Mouse (Mus musculus) naive thymus-derived CD4-positive, alpha-beta T cell, adult 2 months (primary cell): ENCODE results near the gene Slc19a1.
A peak's percentile ranks its signal among the peaks of the same experiment; 100 is the strongest.

Source experiments
- DNase-seq: peaks from one replicate; pipeline ENCODE4 v3.0.0-alpha.2; 2011; ENCODE audit warnings: low read depth

The Slc19a1 gene

DNA sequence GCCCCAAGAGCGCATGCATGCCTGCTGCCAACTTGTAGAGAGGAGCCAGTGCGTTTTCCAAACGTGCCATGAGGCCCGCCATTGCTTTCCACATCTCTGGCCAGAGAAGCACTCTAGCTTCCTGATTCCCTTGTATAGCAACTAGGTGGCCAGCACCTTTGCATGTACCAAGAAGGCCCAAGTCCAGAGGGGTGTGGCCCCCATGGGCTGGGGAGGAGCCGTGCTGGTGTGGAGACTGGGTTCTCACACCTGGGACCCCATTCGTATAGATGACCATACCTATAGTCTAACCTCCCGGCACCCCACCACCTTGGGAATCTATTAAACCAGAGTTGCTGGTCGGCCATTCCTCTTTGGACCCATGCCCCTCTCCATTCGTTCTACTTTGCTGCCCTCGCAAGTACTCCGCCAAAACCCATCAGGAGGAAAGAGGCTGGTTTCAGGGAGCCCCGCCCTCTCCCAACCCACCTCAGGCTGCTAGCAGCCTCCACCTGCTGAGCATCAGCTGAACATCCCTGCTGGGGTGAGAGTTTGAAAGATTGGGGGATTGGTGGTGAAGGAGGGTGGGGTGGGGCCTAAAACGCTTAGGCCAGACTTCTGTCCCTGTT is at the start of gene Slc19a1:
Gene Slc19a1, plus strand, starts transcription at position 474 of the 608 bp plus-strand sequence.
- DNase-seq, result peak; percentile 7

DNA sequence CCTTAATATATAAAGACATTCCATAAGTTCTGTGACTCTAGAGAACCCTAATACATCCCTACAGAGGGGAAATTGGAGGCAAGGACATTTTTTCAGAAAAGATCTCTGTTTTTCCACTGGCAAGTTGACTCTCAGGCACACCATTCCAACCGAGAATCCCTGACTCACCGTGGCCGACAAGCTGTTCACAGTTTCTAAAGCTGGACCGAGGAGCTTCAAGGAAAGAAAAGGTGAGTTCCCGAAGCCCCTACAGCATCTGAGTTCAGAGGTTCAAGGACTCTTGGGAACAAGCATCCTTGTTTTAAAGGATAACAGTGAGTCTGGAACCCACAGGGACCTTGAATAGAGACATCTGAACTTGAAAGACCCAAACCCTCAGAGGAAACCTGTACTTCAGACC is 43.5 kb upstream of the Slc19a1 start:
- DNase-seq, result no peak

DNA sequence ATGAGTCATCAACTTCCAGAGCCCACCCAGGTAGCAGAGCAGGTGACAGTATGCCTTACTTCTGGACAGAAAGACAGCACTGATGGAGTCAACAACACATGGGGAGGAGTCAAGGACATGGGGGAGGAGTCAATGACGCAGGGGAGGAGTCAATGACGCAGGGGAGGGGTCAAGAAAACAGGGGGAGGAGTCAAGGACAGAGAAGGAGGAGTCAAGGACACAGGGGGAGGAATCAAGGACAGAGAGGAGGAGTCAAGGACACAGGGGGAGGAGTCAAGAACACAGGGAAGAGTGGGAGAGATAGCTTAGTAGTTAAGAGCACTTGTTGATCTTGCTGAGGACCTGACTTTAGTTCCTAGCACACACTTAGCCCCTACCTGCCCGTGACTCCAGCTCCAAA is 39.6 kb upstream of the Slc19a1 start:
- no peak for DNase-seq

DNA sequence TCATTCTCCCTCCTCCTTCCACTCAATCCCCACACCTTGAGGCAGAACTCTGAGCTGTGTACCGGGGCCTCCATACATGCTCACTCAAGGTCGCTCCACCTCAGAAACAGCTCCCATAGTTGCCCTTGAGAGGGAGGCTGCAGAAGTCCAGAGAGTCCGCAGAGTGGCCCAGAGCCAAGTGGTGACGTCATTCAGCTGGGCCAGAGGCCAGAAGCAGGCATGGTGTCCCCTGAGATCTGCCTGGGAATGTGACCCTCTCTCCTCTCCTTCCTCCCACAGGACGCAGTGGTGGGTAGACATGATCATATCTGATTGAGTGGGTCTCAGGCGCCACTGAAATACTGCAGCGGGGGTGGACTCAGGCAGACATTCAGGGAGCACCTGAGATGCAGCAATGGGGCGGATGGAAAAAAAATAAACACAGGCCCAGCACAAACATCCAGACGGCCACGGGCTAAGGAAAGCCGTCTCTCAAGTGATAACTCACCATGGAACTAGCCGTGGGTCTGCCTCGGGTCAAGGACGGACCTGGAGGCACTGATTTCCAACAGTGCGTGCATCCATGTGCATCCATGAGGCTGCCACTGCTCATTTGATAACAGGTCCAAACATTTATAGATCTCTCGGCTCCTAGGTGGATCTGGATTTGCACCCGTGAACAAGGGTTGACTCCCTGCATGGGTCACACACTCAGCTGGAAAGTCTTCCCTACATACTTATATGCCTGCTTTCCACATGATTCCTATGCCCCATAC is 34.1 kb upstream of the Slc19a1 start:
- no peak for DNase-seq

DNA sequence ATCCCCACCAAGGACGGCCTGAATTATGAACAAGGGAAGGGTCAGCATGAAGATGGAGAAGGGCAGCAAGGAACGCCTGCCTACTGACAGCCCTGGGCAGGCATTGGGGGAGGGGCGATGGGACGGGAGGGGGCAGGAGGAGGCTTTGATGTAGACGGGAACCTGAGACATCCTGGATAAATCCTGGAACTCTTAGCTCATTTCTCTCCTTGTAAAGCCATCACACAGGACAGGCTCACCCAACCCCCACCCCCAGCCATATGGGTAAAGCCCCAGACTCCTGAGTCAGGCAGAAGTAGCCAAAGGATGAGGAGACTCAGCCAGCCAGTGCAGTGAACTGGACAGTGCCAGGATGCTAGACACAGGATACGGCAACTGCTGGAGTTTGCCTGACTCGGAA is 27.1 kb upstream of the Slc19a1 start:
- no peak for DNase-seq

DNA sequence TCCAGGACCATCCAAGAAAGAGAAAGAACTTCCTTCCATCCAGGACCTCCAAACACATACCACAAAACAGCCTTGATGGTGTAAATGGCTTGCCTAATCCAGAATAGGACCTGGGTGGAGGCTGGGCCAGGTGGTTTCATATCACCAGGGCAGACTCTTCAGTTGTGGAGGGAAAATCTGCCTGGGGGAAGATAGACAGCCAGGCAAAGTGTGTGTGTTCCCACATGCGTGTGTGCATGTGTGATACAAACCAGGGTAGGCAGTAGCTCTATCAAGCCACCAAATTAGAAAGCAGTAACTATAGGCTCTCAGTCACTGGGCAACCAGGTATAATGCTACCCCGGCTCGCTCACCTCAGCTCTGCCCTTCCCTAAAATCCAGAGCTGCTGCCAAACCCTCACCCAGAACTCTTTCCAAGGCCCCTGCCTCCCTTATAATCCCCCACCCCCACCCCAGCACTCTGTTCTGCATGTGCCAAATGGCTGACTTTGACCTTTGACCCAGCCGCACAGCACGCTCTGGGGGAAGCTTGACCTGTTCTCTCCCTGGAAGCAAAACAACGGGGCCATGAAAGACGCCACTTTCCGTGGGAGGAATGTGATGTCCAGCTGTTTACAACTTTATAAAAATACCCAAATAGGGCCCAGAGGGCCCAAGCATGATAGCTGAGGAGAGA is 24.5 kb upstream of the Slc19a1 start:
- no peak for DNase-seq

- DNase-seq, result no peak
These were observed 23.9 kb upstream of the Slc19a1 start for GRCm38 (mm10) chr10:77008109-77008561.

DNA sequence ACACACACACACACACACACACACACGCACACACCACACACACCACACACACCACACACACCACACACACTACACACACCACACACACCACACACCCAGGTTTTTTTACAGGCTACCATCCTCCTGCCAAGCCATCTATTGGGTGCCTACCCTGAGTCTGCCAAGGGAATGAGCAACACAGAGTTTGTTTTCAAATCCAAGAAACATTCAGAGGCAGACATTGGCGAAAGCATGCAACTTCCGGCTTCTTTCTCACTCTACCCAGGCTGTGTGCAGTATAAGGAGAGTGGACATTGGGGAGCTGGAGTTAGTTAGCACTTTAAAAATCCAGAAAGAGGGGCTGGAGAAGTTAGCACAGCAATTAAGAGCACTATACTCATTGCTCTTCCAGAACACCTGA is 23.3 kb upstream of the Slc19a1 start:
- no peak for DNase-seq

GRCm38 (mm10) chr10:77011681-77012080 is 20.4 kb upstream of the Slc19a1 start:
- no peak for DNase-seq

DNA sequence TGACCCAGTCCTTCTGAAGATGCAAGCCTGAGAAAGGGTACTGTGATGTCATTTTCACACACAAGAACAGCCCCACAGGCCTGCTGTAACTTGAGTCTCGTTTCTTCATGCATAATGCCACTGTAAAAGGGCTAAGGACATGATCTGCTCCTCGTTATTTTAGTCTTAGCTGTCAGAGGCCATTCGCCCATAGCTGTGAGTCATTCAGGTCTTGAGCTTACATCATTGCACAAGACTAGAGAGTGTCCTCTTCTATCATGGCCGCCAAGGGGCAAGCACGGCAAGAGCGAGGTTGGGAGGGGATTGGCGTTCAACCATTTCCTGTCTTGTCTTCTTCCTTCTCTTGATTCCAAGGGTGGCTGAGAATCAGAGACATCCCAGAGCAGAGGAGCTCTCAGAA is 16.0 kb upstream of the Slc19a1 start:
- DNase-seq, result no peak

- DNase-seq, result no peak
These were observed 15.5 kb upstream of the Slc19a1 start for GRCm38 (mm10) chr10:77016499-77016898.

- DNase-seq, result no peak
These were observed 15.0 kb upstream of the Slc19a1 start for GRCm38 (mm10) chr10:77017061-77017460.

- no peak for DNase-seq
These were observed 14.4 kb upstream of the Slc19a1 start for GRCm38 (mm10) chr10:77017662-77018061.

- peak; percentile 84 for DNase-seq
These were observed 10.5 kb upstream of the Slc19a1 start for GRCm38 (mm10) chr10:77021399-77022052.

DNA sequence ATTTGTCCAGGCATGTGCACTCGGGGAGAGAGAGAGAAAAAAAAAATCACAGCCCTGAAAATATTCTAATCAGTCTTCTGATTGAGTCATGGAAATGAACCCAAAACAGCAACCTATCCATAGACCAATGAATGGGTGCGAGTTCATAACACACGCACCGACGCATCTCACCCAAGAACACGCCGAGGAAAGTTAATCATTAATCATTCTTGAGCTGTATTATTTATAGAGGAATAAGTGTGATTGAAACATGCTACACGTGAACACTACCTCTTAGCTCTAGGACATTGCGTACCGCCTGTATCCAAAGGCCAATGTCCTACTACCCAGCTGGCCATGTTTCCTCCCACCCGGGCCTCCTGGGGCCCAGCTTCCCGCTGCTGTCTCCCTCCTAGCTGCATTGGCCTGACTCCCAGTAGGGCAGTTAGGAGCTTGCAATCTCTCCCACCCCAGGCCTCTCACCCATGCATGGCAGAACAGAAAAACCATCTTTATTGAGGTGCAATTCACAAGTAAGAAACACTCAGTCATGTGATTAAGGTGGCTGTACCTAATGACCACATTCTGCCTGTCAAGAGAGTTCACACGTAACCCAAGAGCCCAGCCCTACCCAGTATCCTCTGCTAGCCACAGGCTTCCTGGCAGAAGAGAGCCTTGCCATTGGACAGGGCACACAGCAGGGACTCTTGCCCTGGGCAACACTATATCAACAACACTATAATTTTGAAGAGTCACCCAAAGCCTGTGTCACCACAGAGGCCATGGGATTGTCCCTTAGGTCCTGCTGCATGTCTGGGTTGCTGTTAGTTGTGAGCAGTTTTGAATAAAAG is 9.5 kb upstream of the Slc19a1 start:
- no peak for DNase-seq

GRCm38 (mm10) chr10:77024231-77024630 is 7.8 kb upstream of the Slc19a1 start:
- DNase-seq, result no peak

- no peak for DNase-seq
These were observed 5.1 kb upstream of the Slc19a1 start for GRCm38 (mm10) chr10:77026944-77027343.

DNA sequence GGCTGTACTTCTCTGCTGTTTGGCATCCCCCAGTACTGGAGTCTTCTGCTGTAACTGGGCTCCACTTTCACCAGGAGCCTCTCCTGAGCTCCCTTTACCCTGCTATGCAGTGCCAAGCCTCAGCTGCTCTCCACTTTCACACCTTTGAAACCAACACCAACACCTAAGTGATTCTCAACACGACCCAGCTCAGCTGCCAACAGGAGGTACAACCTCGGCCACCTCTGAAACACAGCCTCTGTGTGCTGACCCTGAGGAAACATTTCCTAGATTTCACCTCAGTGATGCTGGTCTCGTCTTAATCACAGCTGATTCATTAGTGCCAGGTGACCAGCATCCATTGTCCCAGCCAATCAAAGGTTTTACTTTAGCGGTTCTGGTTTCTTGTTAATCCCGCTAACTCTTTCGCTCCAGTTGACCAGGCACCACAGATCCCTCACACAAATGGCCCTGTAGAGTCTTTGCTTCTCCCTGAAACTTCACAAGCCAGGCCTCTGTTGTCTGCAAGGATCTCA is 3.2 kb upstream of the Slc19a1 start:
- no peak for DNase-seq

GRCm38 (mm10) chr10:77029761-77030160 is 2.3 kb upstream of the Slc19a1 start:
- DNase-seq, result no peak

GRCm38 (mm10) chr10:77030666-77031065 is 1.4 kb upstream of the Slc19a1 start:
- no peak for DNase-seq

- peak; percentile 99 for DNase-seq
These were observed 716 bp downstream of the Slc19a1 start for GRCm38 (mm10) chr10:77032591-77033322.
